Mouse (Mus musculus) small intestine, adult 2 months (tissue): ENCODE results near the gene Dcdc2b.

Source experiments
- CTCF ChIP-seq: fragments of 200-500 bp; IDR thresholded peaks from 2 replicates; pipeline ENCODE4 v1.5.1; 2012; ENCODE audit warnings: low read depth, mild to moderate bottlenecking, control low read depth, inconsistent platforms, low read length, moderate library complexity, mixed read lengths; ENCODE audit not compliant: insufficient replicate concordance, insufficient read length; ENCODE audit errors: extremely low read depth
- POLR2A ChIP-seq: fragments of 200-500 bp; IDR thresholded peaks from 2 replicates; pipeline ENCODE4 v1.6.1; 2012; ENCODE audit warnings: low read depth, mild to moderate bottlenecking, control low read depth, inconsistent platforms, low read length, moderate library complexity

DNA sequence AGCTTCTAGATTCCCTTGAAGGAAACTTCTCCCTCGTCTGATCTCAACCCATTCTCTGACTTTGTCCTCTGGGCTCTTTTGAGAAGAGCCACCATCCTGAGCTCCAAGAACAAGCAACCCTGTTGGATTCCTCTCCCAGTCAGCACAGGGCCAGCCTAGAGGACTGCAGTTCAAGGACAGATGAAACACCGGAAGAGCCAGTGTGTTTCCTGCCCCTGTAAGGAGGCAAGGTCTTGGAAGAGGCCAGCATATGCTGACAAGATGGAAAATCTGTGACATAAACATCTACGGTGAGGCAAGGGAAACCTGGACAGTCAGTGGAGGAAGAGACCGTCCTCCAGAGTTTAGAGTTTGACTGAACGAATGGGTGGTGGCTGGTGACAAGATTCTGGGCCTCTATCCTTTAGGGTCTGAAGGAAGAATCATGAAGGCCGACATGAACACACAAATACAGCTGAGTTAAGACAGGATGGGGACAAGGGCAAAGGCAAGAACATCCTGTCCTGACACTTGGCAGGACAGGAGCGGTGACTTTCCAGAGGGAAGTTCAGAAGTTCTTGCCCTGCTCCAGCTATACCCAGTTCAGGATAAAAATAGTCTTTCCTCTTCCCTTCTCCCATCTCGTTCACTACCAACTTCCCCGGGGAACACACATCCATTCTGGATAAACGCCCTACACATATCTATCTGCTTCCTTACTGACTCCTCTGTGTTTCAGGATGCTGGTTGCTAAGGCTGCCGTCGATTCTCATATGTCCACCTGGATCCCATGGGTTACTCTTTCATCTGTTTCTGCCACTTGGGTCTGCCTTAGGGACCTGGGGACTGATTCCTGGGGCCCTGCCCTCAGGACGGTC, 41.6 kb downstream of the Dcdc2b start:
- TF ChIP-seq POLR2A (no peak), CTCF (no peak)
